Mouse (Mus musculus): ENCODE data around the gene Cfap97. TPM values are rescaled to one million over a fixed set of nuclear protein-coding genes. Genes with fewer than 3 reads are reported as not detected.

Cfap97 gene
- total RNA-seq, 1 experiment, result 7.4 TPM

- Histone ChIP-seq H3K36me3 (ENCODE audit: control insufficient read depth, insufficient read depth, low read length, poor library complexity, severe bottlenecking) (no peaks in the 10 kb centered on the region), H3K4me3 (ENCODE audit: insufficient read depth in 1 of 2, low read depth in 1 of 2, low read length in 2 of 2, poor library complexity in 1 of 2, severe bottlenecking in 1 of 2) (peak overlapping the region; percentile 82 to 92), H3K27ac (ENCODE audit: insufficient read depth, low read depth, low read length, poor library complexity, severe bottlenecking) (no peak overlapping the region), H3K9ac (ENCODE audit: insufficient read depth, low read depth, low read length, poor library complexity, severe bottlenecking) (peak overlapping the region; percentile 85), H3K9me3 (ENCODE audit: control insufficient read depth, insufficient read depth, low read depth, low read length) (no peaks in the 10 kb centered on the region), H3K4me1 (ENCODE audit: control insufficient read depth in 2 of 2, insufficient read depth in 2 of 2, low read length in 2 of 2, poor library complexity in 1 of 2) (no peaks in the 10 kb centered on the region)
- in situ Hi-C loops (cut with MboI; ENCODE audit: low sequenced_read_pairs in 2 of 2, unreplicated experiment in 2 of 2), result no loop called here
- TF ChIP-seq HCFC1 (IDR thresholded peaks at IDR 0.05; ENCODE audit: borderline replicate concordance, insufficient read depth, low read length) (no peak), ZC3H11A (IDR thresholded peaks at IDR 0.05; ENCODE audit: borderline replicate concordance, low read depth, low read length) (no peak), ZNF384 (IDR thresholded peaks at IDR 0.05; ENCODE audit: low read depth, low read length) (peak; percentile 90)
- DNase-seq (ENCODE audit: low read depth, low spot score), result no peak
Measured at GRCm38 (mm10) chr8:46163870-46164190, 12.3 kb downstream of the Cfap97 start.

DNA sequence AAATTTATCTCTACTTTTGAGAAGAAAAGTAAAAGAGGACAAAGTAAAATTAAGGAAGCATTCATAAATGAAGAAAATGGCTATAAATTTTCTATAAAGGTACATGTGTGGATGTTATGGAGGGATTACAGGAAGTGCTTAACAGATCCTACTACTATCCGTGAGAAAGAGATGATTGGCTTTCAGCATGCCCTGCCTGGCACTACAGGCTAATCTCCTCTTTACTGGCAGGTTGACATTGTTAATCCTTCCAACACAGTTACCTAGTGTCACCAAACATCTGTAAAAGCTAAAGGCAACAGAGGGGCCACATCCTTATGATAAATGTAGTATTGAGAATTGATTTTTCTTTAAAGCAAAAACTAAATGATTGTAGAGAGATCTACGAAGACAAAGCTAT lies 22.1 kb downstream of the Cfap97 start:
- no peak for DNase-seq (ENCODE audit: low read depth, low spot score)
- Histone ChIP-seq H3K27ac (ENCODE audit: insufficient read depth, low read depth, low read length, poor library complexity, severe bottlenecking) (no peak overlapping the region), H3K9me3 (ENCODE audit: control insufficient read depth, insufficient read depth, low read depth, low read length) (no peaks in the 10 kb centered on the region; the same call in 1 of the 2 replicates), H3K9ac (ENCODE audit: insufficient read depth, low read depth, low read length, poor library complexity, severe bottlenecking) (no peak overlapping the region), H3K4me3 (ENCODE audit: insufficient read depth in 1 of 2, low read depth in 1 of 2, low read length in 2 of 2, poor library complexity in 1 of 2, severe bottlenecking in 1 of 2) (no peak overlapping the region), H3K4me1 (ENCODE audit: control insufficient read depth in 2 of 2, insufficient read depth in 2 of 2, low read length in 2 of 2, poor library complexity in 1 of 2) (no peaks in the 10 kb centered on the region), H3K36me3 (ENCODE audit: control insufficient read depth, insufficient read depth, low read length, poor library complexity, severe bottlenecking) (no peaks in the 10 kb centered on the region)
- TF ChIP-seq CHD2 (IDR thresholded peaks at IDR 0.05; ENCODE audit: low read depth, low read length), result no peak
- TF ChIP-seq ZNF384 (IDR thresholded peaks at IDR 0.05; ENCODE audit: low read depth, low read length), result no peak
- no peak for TF ChIP-seq MAFK (IDR thresholded peaks at IDR 0.05; ENCODE audit: insufficient read depth, low read depth, low read length)
- no peak for TF ChIP-seq ZC3H11A (IDR thresholded peaks at IDR 0.05; ENCODE audit: borderline replicate concordance, low read depth, low read length)
- TF ChIP-seq HCFC1 (IDR thresholded peaks at IDR 0.05; ENCODE audit: borderline replicate concordance, insufficient read depth, low read length), result no peak
- in situ Hi-C loops (cut with MboI; ENCODE audit: low sequenced_read_pairs in 2 of 2, unreplicated experiment in 2 of 2), result no loop called here

DNA sequence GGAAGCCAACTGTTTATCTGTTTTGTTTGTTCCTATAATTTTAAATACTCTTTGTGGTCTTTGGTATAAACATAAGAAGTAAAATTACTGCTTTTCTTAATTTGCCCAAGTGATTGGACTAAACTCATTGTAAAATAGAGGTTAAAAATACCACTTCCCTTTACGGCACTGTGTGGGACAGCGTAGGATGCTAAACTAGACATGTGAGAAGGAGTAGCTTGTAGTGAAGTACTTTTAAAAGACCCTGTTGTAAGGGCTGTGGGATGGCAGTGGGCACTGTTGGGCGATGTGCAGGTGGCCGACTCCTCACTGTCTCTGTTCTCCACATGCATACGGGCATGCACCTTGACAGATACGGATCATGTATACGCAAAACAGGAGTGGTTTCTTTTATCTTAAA lies 28.6 kb downstream of the Cfap97 start:
- TF ChIP-seq CHD2 (IDR thresholded peaks at IDR 0.05; ENCODE audit: low read depth, low read length), result no peak
- Histone ChIP-seq H3K36me3 (ENCODE audit: control insufficient read depth, insufficient read depth, low read length, poor library complexity, severe bottlenecking) (no peaks in the 10 kb centered on the region), H3K27ac (ENCODE audit: insufficient read depth, low read depth, low read length, poor library complexity, severe bottlenecking) (no peak overlapping the region), H3K9me3 (ENCODE audit: control insufficient read depth, insufficient read depth, low read depth, low read length) (no peaks in the 10 kb centered on the region), H3K9ac (ENCODE audit: insufficient read depth, low read depth, low read length, poor library complexity, severe bottlenecking) (no peak overlapping the region), H3K4me1 (ENCODE audit: control insufficient read depth in 2 of 2, insufficient read depth in 2 of 2, low read length in 2 of 2, poor library complexity in 1 of 2) (no peaks in the 10 kb centered on the region), H3K4me3 (ENCODE audit: insufficient read depth in 1 of 2, low read depth in 1 of 2, low read length in 2 of 2, poor library complexity in 1 of 2, severe bottlenecking in 1 of 2) (no peak overlapping the region)
- DNase-seq (ENCODE audit: low read depth, low spot score), result no peak
- in situ Hi-C loops (cut with MboI; ENCODE audit: low sequenced_read_pairs in 2 of 2, unreplicated experiment in 2 of 2), result no loop called here

- Histone ChIP-seq H3K9ac (ENCODE audit: insufficient read depth, low read depth, low read length, poor library complexity, severe bottlenecking) (no peak overlapping the region), H3K27ac (ENCODE audit: insufficient read depth, low read depth, low read length, poor library complexity, severe bottlenecking) (no peak overlapping the region), H3K9me3 (ENCODE audit: control insufficient read depth, insufficient read depth, low read depth, low read length) (no peaks in the 10 kb centered on the region), H3K36me3 (ENCODE audit: control insufficient read depth, insufficient read depth, low read length, poor library complexity, severe bottlenecking) (no peaks in the 10 kb centered on the region), H3K4me3 (ENCODE audit: insufficient read depth in 1 of 2, low read depth in 1 of 2, low read length in 2 of 2, poor library complexity in 1 of 2, severe bottlenecking in 1 of 2) (no peak overlapping the region), H3K4me1 (ENCODE audit: control insufficient read depth in 2 of 2, insufficient read depth in 2 of 2, low read length in 2 of 2, poor library complexity in 1 of 2) (no peaks in the 10 kb centered on the region)
- peak; percentile 51 for DNase-seq (ENCODE audit: low read depth, low spot score)
- TF ChIP-seq ZNF384 (IDR thresholded peaks at IDR 0.05; ENCODE audit: low read depth, low read length) (no peak), ZC3H11A (IDR thresholded peaks at IDR 0.05; ENCODE audit: borderline replicate concordance, low read depth, low read length) (peak; percentile 70; the same call in 1 of the 2 replicates), HCFC1 (IDR thresholded peaks at IDR 0.05; ENCODE audit: borderline replicate concordance, insufficient read depth, low read length) (no peak)
- in situ Hi-C loops (cut with MboI; ENCODE audit: low sequenced_read_pairs in 2 of 2, unreplicated experiment in 2 of 2), result no loop called here
Measured at GRCm38 (mm10) chr8:46185361-46185760, 33.8 kb downstream of the Cfap97 start.

DNA sequence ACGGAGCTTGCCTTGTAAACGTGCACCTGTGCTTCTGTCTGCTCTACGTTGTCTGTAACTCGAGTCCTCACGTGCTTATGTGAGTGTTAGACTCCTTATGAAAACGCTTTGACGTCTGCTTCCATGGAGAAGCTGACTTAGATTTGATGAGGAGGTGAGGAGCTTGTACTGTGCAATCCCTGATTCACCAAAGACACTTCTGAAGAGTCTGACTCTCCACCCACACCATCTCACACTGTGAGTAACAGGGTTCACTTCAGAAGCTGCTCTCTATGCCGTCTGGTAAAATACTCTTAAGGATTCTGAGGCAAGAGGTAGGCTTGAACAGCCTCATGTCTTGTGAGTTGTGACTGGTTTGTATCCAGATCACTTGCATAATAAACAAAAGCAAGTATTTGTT lies 41.5 kb downstream of the Cfap97 start:
- Histone ChIP-seq H3K36me3 (ENCODE audit: control insufficient read depth, insufficient read depth, low read length, poor library complexity, severe bottlenecking) (no peaks in the 10 kb centered on the region), H3K9me3 (ENCODE audit: control insufficient read depth, insufficient read depth, low read depth, low read length) (no peaks in the 10 kb centered on the region), H3K27ac (ENCODE audit: insufficient read depth, low read depth, low read length, poor library complexity, severe bottlenecking) (no peak overlapping the region), H3K4me3 (ENCODE audit: insufficient read depth in 1 of 2, low read depth in 1 of 2, low read length in 2 of 2, poor library complexity in 1 of 2, severe bottlenecking in 1 of 2) (no peak overlapping the region), H3K9ac (ENCODE audit: insufficient read depth, low read depth, low read length, poor library complexity, severe bottlenecking) (no peak overlapping the region), H3K4me1 (ENCODE audit: control insufficient read depth in 2 of 2, insufficient read depth in 2 of 2, low read length in 2 of 2, poor library complexity in 1 of 2) (peaks cover 0 to 4% of the 10 kb centered on the region in 2 experiments; a peak in 1 of 4 replicates)
- in situ Hi-C loops (cut with MboI; ENCODE audit: low sequenced_read_pairs in 2 of 2, unreplicated experiment in 2 of 2), result no loop called here
- no peak for TF ChIP-seq HCFC1 (IDR thresholded peaks at IDR 0.05; ENCODE audit: borderline replicate concordance, insufficient read depth, low read length)
- no peak for TF ChIP-seq ZC3H11A (IDR thresholded peaks at IDR 0.05; ENCODE audit: borderline replicate concordance, low read depth, low read length)
- no peak for TF ChIP-seq MAFK (IDR thresholded peaks at IDR 0.05; ENCODE audit: insufficient read depth, low read depth, low read length)
- TF ChIP-seq ZNF384 (IDR thresholded peaks at IDR 0.05; ENCODE audit: low read depth, low read length), result no peak
- TF ChIP-seq CHD2 (IDR thresholded peaks at IDR 0.05; ENCODE audit: low read depth, low read length), result no peak
- DNase-seq (ENCODE audit: low read depth, low spot score), result no peak

Data from ES-E14 (cell line).